Mouse (Mus musculus) megakaryocyte progenitor cell, adult 5-6 weeks (primary cell): ENCODE measurements around the gene Mpp1. TPM values are rescaled to one million over a fixed set of nuclear protein-coding genes. Genes with fewer than 3 reads are reported as not detected.

Experiments
- ATAC-seq: replicated peaks from 2 replicates; pipeline ENCODE4 v1.8.0; 2016; ENCODE audit warnings: mild to moderate bottlenecking, moderate TSS enrichment, inconsistent platforms; ENCODE audit not compliant: poor library complexity
- total RNA-seq, 2 experiments: library from RNA; stranded (forward) in 1 of 2; stranded (reverse) in 1 of 2; fragments of 157-497, 149-512 nt in 1 of 2; fragments of 200-1000 nt in 1 of 2; gene quantifications; 2 replicates each; pipeline versions ENCODE4 v1.2.3 to v1.2.4; 2015 to 2017

Mpp1 gene
- 69.3 and 70.2 TPM in 2 replicates for total RNA-seq (2015)
- 62.3 and 64.7 TPM in 2 replicates for total RNA-seq (2017)

- ATAC-seq, result peak; percentile 94
These were observed at the start of gene Mpp1 for GRCm38 (mm10) chrX:75130467-75131160. Gene Mpp1 (minus strand): TSS chrX:75131016.

GRCm38 (mm10) chrX:75163670-75164069 lies 32.9 kb upstream of the Mpp1 start, which contains the start of gene Smim9:
Gene Smim9 (minus strand): TSS chrX:75163770.
- ATAC-seq, result no peak

- peak; percentile 93 for ATAC-seq
These were observed 24.9 kb upstream of the Mpp1 start for GRCm38 (mm10) chrX:75155576-75156243.

- ATAC-seq, result no peak
These were observed 21.4 kb upstream of the Mpp1 start for GRCm38 (mm10) chrX:75152249-75152648.

- no peak for ATAC-seq
These were observed 19.5 kb upstream of the Mpp1 start for GRCm38 (mm10) chrX:75150304-75150703.

GRCm38 (mm10) chrX:75148414-75148813 lies 17.6 kb upstream of the Mpp1 start:
- no peak for ATAC-seq

GRCm38 (mm10) chrX:75143124-75143555 lies 12.3 kb upstream of the Mpp1 start:
- ATAC-seq, result peak; percentile 93

- 0 out of 2 replicates have a peak, but pooled peaks have one; percentile 34 for ATAC-seq
These were observed 7.4 kb upstream of the Mpp1 start for GRCm38 (mm10) chrX:75138182-75138581.

GRCm38 (mm10) chrX:75137729-75138128 lies 6.9 kb upstream of the Mpp1 start:
- ATAC-seq, result peak; percentile 91

GRCm38 (mm10) chrX:75136938-75137337 lies 6.1 kb upstream of the Mpp1 start:
- ATAC-seq, result no peak

GRCm38 (mm10) chrX:75129474-75129873 lies 1.3 kb downstream of the Mpp1 start:
- ATAC-seq, result peak; percentile 35

GRCm38 (mm10) chrX:75128333-75128980 lies 2.4 kb downstream of the Mpp1 start:
- no peak for ATAC-seq

GRCm38 (mm10) chrX:75126893-75127292 lies 3.9 kb downstream of the Mpp1 start:
- peak; percentile 30 for ATAC-seq

- no peak for ATAC-seq
These were observed 5.2 kb downstream of the Mpp1 start for GRCm38 (mm10) chrX:75125606-75126005.

- ATAC-seq, result peak; percentile 31; the same call in 1 of the 2 replicates
These were observed 15.3 kb downstream of the Mpp1 start for GRCm38 (mm10) chrX:75115550-75115949.

GRCm38 (mm10) chrX:75102293-75102692 lies 28.5 kb downstream of the Mpp1 start:
- peak; percentile 55 for ATAC-seq

- ATAC-seq, result no peak
These were observed 32.0 kb downstream of the Mpp1 start for GRCm38 (mm10) chrX:75098799-75099198.

GRCm38 (mm10) chrX:75096163-75096770 lies 34.5 kb downstream of the Mpp1 start:
- ATAC-seq, result peak; percentile 16; the same call in 1 of the 2 replicates

GRCm38 (mm10) chrX:75095369-75096162 lies 35.2 kb downstream of the Mpp1 start, which contains the start of gene Dkc1:
Gene Dkc1 (plus strand): TSS chrX:75095854.
- ATAC-seq, result peak; percentile 96

- peak; percentile 45 for ATAC-seq
These were observed 45.2 kb downstream of the Mpp1 start for GRCm38 (mm10) chrX:75085654-75086053.
